Mouse (Mus musculus) hindlimb bud, embryonic 11.5 days (tissue): ENCODE data around the gene Slc39a11.

Experiments
- DNase-seq: peaks from one replicate; pipeline ENCODE4 v3.0.0-alpha.2; 2012; ENCODE audit warnings: low read depth, low spot score; ENCODE audit errors: extremely low spot score

Slc39a11 gene

GRCm38 (mm10) chr11:113552539-113552938, 97.3 kb downstream of the Slc39a11 start:
- no peak for DNase-seq

GRCm38 (mm10) chr11:113546217-113546877, 103.5 kb downstream of the Slc39a11 start:
- no peak for DNase-seq

- DNase-seq = no peak
These were observed 105.8 kb downstream of the Slc39a11 start for GRCm38 (mm10) chr11:113544017-113544640.

- no peak for DNase-seq
These were observed 108.8 kb downstream of the Slc39a11 start for GRCm38 (mm10) chr11:113541073-113541472.

- DNase-seq = no peak
These were observed 110.2 kb downstream of the Slc39a11 start for GRCm38 (mm10) chr11:113539502-113540209.

- no peak for DNase-seq
These were observed 110.8 kb downstream of the Slc39a11 start for GRCm38 (mm10) chr11:113539079-113539478.

GRCm38 (mm10) chr11:113538406-113538917, 111.4 kb downstream of the Slc39a11 start:
- no peak for DNase-seq

GRCm38 (mm10) chr11:113537715-113538114, 112.2 kb downstream of the Slc39a11 start:
- no peak for DNase-seq

GRCm38 (mm10) chr11:113537199-113537586, 112.7 kb downstream of the Slc39a11 start:
- no peak for DNase-seq

- no peak for DNase-seq
These were observed 113.3 kb downstream of the Slc39a11 start for GRCm38 (mm10) chr11:113536308-113537198.

GRCm38 (mm10) chr11:113534341-113534740, 115.5 kb downstream of the Slc39a11 start:
- DNase-seq = no peak

- no peak for DNase-seq
These were observed 115.9 kb downstream of the Slc39a11 start for GRCm38 (mm10) chr11:113533931-113534330.

- no peak for DNase-seq
These were observed 121.5 kb downstream of the Slc39a11 start for GRCm38 (mm10) chr11:113528391-113528790.

GRCm38 (mm10) chr11:113525731-113526130, 124.1 kb downstream of the Slc39a11 start:
- DNase-seq = no peak

GRCm38 (mm10) chr11:113522726-113523125, 127.2 kb downstream of the Slc39a11 start:
- DNase-seq = no peak

GRCm38 (mm10) chr11:113521469-113522190, 128.2 kb downstream of the Slc39a11 start:
- no peak for DNase-seq

GRCm38 (mm10) chr11:113520851-113521461, 128.9 kb downstream of the Slc39a11 start:
- DNase-seq = no peak

GRCm38 (mm10) chr11:113520373-113520772, 129.5 kb downstream of the Slc39a11 start:
- no peak for DNase-seq

GRCm38 (mm10) chr11:113519973-113520372, 129.9 kb downstream of the Slc39a11 start:
- DNase-seq = no peak

GRCm38 (mm10) chr11:113518176-113518575, 131.7 kb downstream of the Slc39a11 start:
- DNase-seq = no peak
